24 mouse cellular contexts compared by ENCODE assay signal in genomic region chr9:14684363-14684762, GRCm38 (mm10). TPM values are rescaled to one million over a fixed set of nuclear protein-coding genes. Genes with fewer than 3 reads are reported as not detected.
DNase-seq lines count a peak whose midpoint lies in the region; ATAC-seq and TF ChIP-seq lines count a peak whose summit lies in the region.
"Had no signal": no experiment of that assay in that cellular context is flagged by ENCODE, and none has a peak within 500 bp of the region (broad histone marks: within the 10 kb centered on the region; RNA-seq: fewer than 3 reads in every experiment).

No protein-coding gene starts in this region.

- H3K27ac ChIP-seq in kidney, postnatal 0 days: no peak overlapping the region
- H3K27ac ChIP-seq in embryonic facial prominence, embryonic 10.5 days (replicated peaks): no peak overlapping the region
- H3K27ac ChIP-seq in embryonic facial prominence, embryonic 15.5 days (replicated peaks): no peak overlapping the region
- no peak overlapping the region for H3K27ac ChIP-seq in midbrain, postnatal 0 days (ENCODE audit: low read depth, low read length)
- H3K27ac ChIP-seq: forebrain, embryonic 13.5 days; gastrocnemius, adult 2 months; hindbrain, embryonic 13.5 days; hindbrain, postnatal 0 days; intestine, embryonic 15.5 days had no signal

- no peaks in the 10 kb centered on the region for H3K36me3 ChIP-seq in kidney, postnatal 0 days (ENCODE audit: insufficient read depth, low read length)
- no peaks in the 10 kb centered on the region for H3K36me3 ChIP-seq in embryonic facial prominence, embryonic 10.5 days (replicated peaks)
- H3K36me3 ChIP-seq in embryonic facial prominence, embryonic 15.5 days: no peaks in the 10 kb centered on the region
- H3K36me3 ChIP-seq in midbrain, postnatal 0 days (ENCODE audit: insufficient read depth, low read length): no peaks in the 10 kb centered on the region
- H3K36me3 ChIP-seq: G1E; heart, embryonic 13.5 days; hindbrain, embryonic 13.5 days; intestine, embryonic 15.5 days had no signal

- intact Hi-C loops in left cerebral cortex, postnatal 14 days (cut with DNase I): no loop called here

- 59% methylated on average over 4 of the region's 4 CpGs for WGBS in kidney, postnatal 0 days
- WGBS in embryonic facial prominence, embryonic 10.5 days: 75% methylated on average over 4 of the region's 4 CpGs
- WGBS in embryonic facial prominence, embryonic 15.5 days: 56% methylated on average over 4 of the region's 4 CpGs
- WGBS in midbrain, postnatal 0 days: 79% methylated on average over 4 of the region's 4 CpGs

- H3K27me3 ChIP-seq in kidney, postnatal 0 days (ENCODE audit: insufficient read depth, low read length): no peaks in the 10 kb centered on the region
- H3K27me3 ChIP-seq in embryonic facial prominence, embryonic 10.5 days (replicated peaks; ENCODE audit: low read depth, poor library complexity, severe bottlenecking): no peaks in the 10 kb centered on the region
- no peaks in the 10 kb centered on the region for H3K27me3 ChIP-seq in embryonic facial prominence, embryonic 15.5 days
- H3K27me3 ChIP-seq in midbrain, postnatal 0 days (ENCODE audit: insufficient read depth, low read length): no peaks in the 10 kb centered on the region
- H3K27me3 ChIP-seq: forebrain, embryonic 13.5 days; heart, embryonic 13.5 days; hindbrain, embryonic 13.5 days; intestine, embryonic 15.5 days had no signal

- DNase-seq in kidney, postnatal 0 days (ENCODE audit: low spot score): peak; percentile 9
- no peak for DNase-seq in kidney, postnatal 14 days
- DNase-seq in MN1 (ENCODE audit: low spot score): peak; percentile 8
- peak; percentile 27 for DNase-seq in embryonic facial prominence, embryonic 10.5 days (ENCODE audit: low spot score)
- no peak for DNase-seq in midbrain, postnatal 0 days (ENCODE audit: low spot score)
- no peak for DNase-seq in left cerebral cortex, postnatal 14 days (ENCODE audit: low spot score in 2 of 2)
- DNase-seq in urinary bladder, postnatal 25 days (ENCODE audit: low spot score): no peak
- DNase-seq: adrenal gland, postnatal 10 days; cerebellum, adult 11-12 months; cerebellum, adult 9-11 months; cerebellum, postnatal 36 days; forebrain, postnatal 0 days; gastrocnemius, adult 2 months; gastrocnemius, postnatal 25 days; heart, postnatal 10 days; heart, postnatal 4 days had no signal

- no peaks in the 10 kb centered on the region for H3K4me1 ChIP-seq in kidney, postnatal 0 days (replicated peaks; ENCODE audit: insufficient read depth, low read length)
- H3K4me1 ChIP-seq in embryonic facial prominence, embryonic 10.5 days: peaks cover 26% of the 10 kb centered on the region
- no peaks in the 10 kb centered on the region for H3K4me1 ChIP-seq in embryonic facial prominence, embryonic 15.5 days
- no peaks in the 10 kb centered on the region for H3K4me1 ChIP-seq in midbrain, postnatal 0 days (ENCODE audit: insufficient read depth, low read length)
- H3K4me1 ChIP-seq: forebrain, embryonic 13.5 days; hindbrain, embryonic 13.5 days; intestine, embryonic 15.5 days had no signal

- no peak for ATAC-seq in kidney, postnatal 0 days (replicated peaks; ENCODE audit: low FRiP score, low read depth)
- ATAC-seq in embryonic facial prominence, embryonic 15.5 days (ENCODE audit: insufficient number of reproducible peaks, low FRiP score, low TSS enrichment, low read depth): peak; percentile 29; the same call in 1 of the 2 replicates
- no peak for ATAC-seq in midbrain, postnatal 0 days (ENCODE audit: low FRiP score)
- ATAC-seq: forebrain, embryonic 13.5 days; forebrain, postnatal 0 days; hindbrain, postnatal 0 days; intestine, embryonic 15.5 days had no signal

- no peak for TF ChIP-seq CTCF in kidney, postnatal 0 days (IDR thresholded peaks at IDR 0.05; ENCODE audit: low read depth)
- no peak for TF ChIP-seq CTCF in midbrain, postnatal 0 days (IDR thresholded peaks at IDR 0.05)

- no peak overlapping the region for H3K4me2 ChIP-seq in kidney, postnatal 0 days (ENCODE audit: low read length)
- no peak overlapping the region for H3K4me2 ChIP-seq in embryonic facial prominence, embryonic 15.5 days (replicated peaks)
- H3K4me2 ChIP-seq in midbrain, postnatal 0 days (ENCODE audit: low read depth, low read length, poor library complexity, severe bottlenecking): no peak overlapping the region
- H3K4me2 ChIP-seq: forebrain, embryonic 13.5 days; heart, embryonic 13.5 days; hindbrain, embryonic 13.5 days; intestine, embryonic 15.5 days had no signal

- no peak overlapping the region for H3K9ac ChIP-seq in kidney, postnatal 0 days (ENCODE audit: low read depth, low read length)
- no peak overlapping the region for H3K9ac ChIP-seq in embryonic facial prominence, embryonic 15.5 days
- no peak overlapping the region for H3K9ac ChIP-seq in midbrain, postnatal 0 days (replicated peaks; ENCODE audit: low read length, poor library complexity, severe bottlenecking)
- H3K9ac ChIP-seq: forebrain, embryonic 13.5 days; forebrain, postnatal 0 days; heart, embryonic 13.5 days; hindbrain, embryonic 13.5 days; intestine, embryonic 15.5 days had no signal

- no peak overlapping the region for H3K4me3 ChIP-seq in kidney, postnatal 0 days (replicated peaks; ENCODE audit: low read depth, low read length)
- no peak overlapping the region for H3K4me3 ChIP-seq in embryonic facial prominence, embryonic 10.5 days
- no peak overlapping the region for H3K4me3 ChIP-seq in embryonic facial prominence, embryonic 15.5 days (replicated peaks)
- H3K4me3 ChIP-seq in midbrain, postnatal 0 days (ENCODE audit: low read depth, low read length): no peak overlapping the region
- H3K4me3 ChIP-seq: forebrain, embryonic 13.5 days; gastrocnemius, adult 2 months; heart, embryonic 13.5 days; hindbrain, embryonic 13.5 days; intestine, embryonic 15.5 days had no signal

- no peaks in the 10 kb centered on the region for H3K9me3 ChIP-seq in kidney, postnatal 0 days (replicated peaks; ENCODE audit: low read length)
- H3K9me3 ChIP-seq in embryonic facial prominence, embryonic 10.5 days: no peaks in the 10 kb centered on the region
- no peaks in the 10 kb centered on the region for H3K9me3 ChIP-seq in embryonic facial prominence, embryonic 15.5 days (replicated peaks)
- no peaks in the 10 kb centered on the region for H3K9me3 ChIP-seq in midbrain, postnatal 0 days (ENCODE audit: low read length)
- H3K9me3 ChIP-seq: forebrain, embryonic 13.5 days; G1E; heart, embryonic 13.5 days; hindbrain, embryonic 13.5 days; intestine, embryonic 15.5 days had no signal

RNA-seq across cellular contexts. Expression of gene Amotl1, which starts 39.5 kb away (rescaled TPM):
- 12.0 and 12.8 TPM in 2 replicates for polyA plus RNA-seq in kidney, postnatal 0 days (2015; fragmentation: Nextera tagmentation; extraction: Ambion mirVana)
- 23.1 and 27.4 TPM in 2 replicates for polyA plus RNA-seq in embryonic facial prominence, embryonic 10.5 days (2016; fragmentation: Nextera tagmentation; extraction: Ambion mirVana)
- 34.2 and 38.9 TPM in 2 replicates for polyA plus RNA-seq in embryonic facial prominence, embryonic 15.5 days (2015; fragmentation: Nextera tagmentation; extraction: Ambion mirVana)
- total RNA-seq in midbrain, postnatal 0 days (2014; rRNA removed): 26.2 and 30.8 TPM in 2 replicates
- polyA plus RNA-seq in midbrain, postnatal 0 days (2015; fragmentation: Nextera tagmentation; extraction: Ambion mirVana): 5.4 and 5.8 TPM in 2 replicates
- 10 to 100 TPM; 12.9 to 15.8 TPM for total RNA-seq in left cerebral cortex, postnatal 14 days (2021)
- total RNA-seq: granulocyte monocyte progenitor cell, adult 5-6 weeks had no signal

RNA-seq across cellular contexts. Expression of gene Piwil4, which starts 56.2 kb away (rescaled TPM):
- 0.08 and 0.11 TPM in 2 replicates for polyA plus RNA-seq in kidney, postnatal 0 days (2015; fragmentation: Nextera tagmentation; extraction: Ambion mirVana)
- 0.23 TPM in 1 of 2 replicates, not detected in the other for polyA plus RNA-seq in embryonic facial prominence, embryonic 10.5 days (2016; fragmentation: Nextera tagmentation; extraction: Ambion mirVana)
- polyA plus RNA-seq in embryonic facial prominence, embryonic 15.5 days (2015; fragmentation: Nextera tagmentation; extraction: Ambion mirVana): 0.08 and 0.11 TPM in 2 replicates
- total RNA-seq in midbrain, postnatal 0 days (2014; rRNA removed): 0.94 and 1.3 TPM in 2 replicates
- 0.49 and 0.55 TPM in 2 replicates for polyA plus RNA-seq in midbrain, postnatal 0 days (2015; fragmentation: Nextera tagmentation; extraction: Ambion mirVana)
- not detected for total RNA-seq in left cerebral cortex, postnatal 14 days (2021)
- total RNA-seq: gastrocnemius, postnatal 25 days; granulocyte monocyte progenitor cell, adult 5-6 weeks; heart, postnatal 10 days; heart, postnatal 4 days had no signal
- polyA plus RNA-seq: forebrain, embryonic 13.5 days had no signal

Comparison
In these comparisons a context has a peak if more than half of its experiments do, and no peak if none do; other contexts are left out.
1. DNase-seq: peak in kidney, postnatal 0 days (single experiment), MN1 (single experiment) and embryonic facial prominence, embryonic 10.5 days (single experiment); none in kidney, postnatal 14 days (single experiment), midbrain, postnatal 0 days (single experiment), left cerebral cortex, postnatal 14 days (0 of 2) and urinary bladder, postnatal 25 days (single experiment).